Mouse (Mus musculus) forebrain, embryonic 14.5 days (tissue): ENCODE results near the gene Gdpgp1. TPM values are rescaled to one million over a fixed set of nuclear protein-coding genes. Genes with fewer than 3 reads are reported as not detected.

Experiments
- ATAC-seq: fragments of 200-750 bp; cut with Nextera tagmentation; 2 replicates; pipeline ENCODE4 v1.8.0; 2017; ENCODE audit warnings: mild to moderate bottlenecking, moderate library complexity
- DNase-seq: peaks from one replicate; pipeline ENCODE4 v3.0.0-alpha.2; 2015; ENCODE audit warnings: low spot score
- H3K27ac ChIP-seq: fragments of 300-500 bp; sonication (generic); 2 replicates; pipeline ENCODE4 v1.5.1; 2014; ENCODE audit warnings: low read depth, mild to moderate bottlenecking, control low read depth, low read length, moderate library complexity
- H3K27me3 ChIP-seq: fragments of 300-500 bp; sonication (generic); replicated peaks from 2 replicates; pipeline ENCODE4 v1.6.1; 2014; ENCODE audit warnings: low read length, control low read depth, mixed read lengths; ENCODE audit not compliant: control insufficient read depth, insufficient read depth
- H3K36me3 ChIP-seq: fragments of 300-500 bp; sonication (generic); 2 replicates; pipeline ENCODE4 v1.6.1; 2014; ENCODE audit warnings: low read length, control low read depth; ENCODE audit not compliant: control insufficient read depth, insufficient read depth
- H3K4me1 ChIP-seq: fragments of 300-500 bp; sonication (generic); 2 replicates; pipeline ENCODE4 v1.6.1; 2014; ENCODE audit warnings: antibody characterized with exemption, low read length, control low read depth; ENCODE audit not compliant: control insufficient read depth, insufficient read depth
- H3K4me2 ChIP-seq: fragments of 300-500 bp; sonication (generic); 2 replicates; pipeline ENCODE4 v1.6.1; 2014; ENCODE audit warnings: mild to moderate bottlenecking, control low read depth, low read length
- H3K4me3 ChIP-seq: fragments of 300-500 bp; sonication (generic); 2 replicates; pipeline ENCODE4 v1.5.1; 2014; ENCODE audit warnings: low read depth, low read length, control low read depth
- H3K9ac ChIP-seq: fragments of 300-500 bp; sonication (generic); 2 replicates; pipeline ENCODE4 v1.6.1; 2014; ENCODE audit warnings: mild to moderate bottlenecking, low read length, control low read depth, moderate library complexity
- H3K9me3 ChIP-seq: fragments of 300-500 bp; sonication (generic); replicated peaks from 2 replicates; pipeline ENCODE4 v1.6.1; 2016; ENCODE audit warnings: low read length, control low read depth, mixed read lengths; ENCODE audit not compliant: control insufficient read depth
- WGBS: fragments of 180-500 bp; shearing (Covaris S2); extraction: QIAGEN DNeasy Blood & Tissue Kit; methylation state at CpG from one replicate; pipeline ENCODE4 v1.1.7; 2014; 5-methylcytosine and 5-hydroxymethylcytosine counted together
- polyA plus RNA-seq: library from polyadenylated mRNA; unstranded; fragments of >200 nt; fragmentation: Nextera tagmentation; extraction: Ambion mirVana; gene quantifications from 2 replicates; pipeline ENCODE4 v1.2.1, GENCODE M21; 2014

Gene Gdpgp1
- polyA plus RNA-seq, 1 experiment from 2014 or later, result 2.1 TPM

- DNase-seq (no peak), ATAC-seq (no peak)
- H3K9ac ChIP-seq, result peak overlapping the region; percentile 33; the same call in 1 of the 2 replicates
- H3K4me2 ChIP-seq, result peak overlapping the region; percentile 33
- WGBS, result 44% methylated on average over 2 of the region's 2 CpGs
- H3K27ac ChIP-seq, result peak overlapping the region; percentile 80
- no peaks in the 10 kb centered on the region for H3K27me3 ChIP-seq
- H3K4me1 ChIP-seq, result peaks cover 54% of the 10 kb centered on the region
- H3K9me3 ChIP-seq, result no peaks in the 10 kb centered on the region
- H3K4me3 ChIP-seq, result no peak overlapping the region
- no peaks in the 10 kb centered on the region for H3K36me3 ChIP-seq
These were observed 44.0 kb upstream of the Gdpgp1 start for GRCm38 (mm10) chr7:80188579-80189125.

GRCm38 (mm10) chr7:80189147-80189933 is 43.3 kb upstream of the Gdpgp1 start:
- WGBS, result 31% methylated on average over 11 of the region's 11 CpGs
- H3K4me3 ChIP-seq, result peak overlapping the region; percentile 2; the same call in 1 of the 2 replicates
- H3K4me1 ChIP-seq, result peaks cover 60% of the 10 kb centered on the region
- peak overlapping the region; percentile 33; the same call in 1 of the 2 replicates for H3K9ac ChIP-seq
- DNase-seq (peak; percentile 59), ATAC-seq (no peak)
- peak overlapping the region; percentile 33 for H3K4me2 ChIP-seq
- peak overlapping the region; percentile 80 for H3K27ac ChIP-seq
- no peaks in the 10 kb centered on the region for H3K27me3 ChIP-seq
- H3K36me3 ChIP-seq, result no peaks in the 10 kb centered on the region
- no peaks in the 10 kb centered on the region for H3K9me3 ChIP-seq

GRCm38 (mm10) chr7:80191455-80191854 is 41.2 kb upstream of the Gdpgp1 start:
- ATAC-seq (no peak), DNase-seq (peak; percentile 44)
- no peaks in the 10 kb centered on the region for H3K36me3 ChIP-seq
- H3K27ac ChIP-seq, result peak overlapping the region; percentile 88
- H3K27me3 ChIP-seq, result no peaks in the 10 kb centered on the region
- peaks cover 62% of the 10 kb centered on the region for H3K4me1 ChIP-seq
- WGBS, result 18% methylated on average over 5 of the region's 5 CpGs
- H3K9ac ChIP-seq, result peak overlapping the region; percentile 37; the same call in 1 of the 2 replicates
- 0 out of 2 replicates have a peak overlapping the region, but pooled peaks have one; percentile 43 for H3K4me2 ChIP-seq
- H3K9me3 ChIP-seq, result no peaks in the 10 kb centered on the region
- H3K4me3 ChIP-seq, result no peak overlapping the region

- no peaks in the 10 kb centered on the region for H3K27me3 ChIP-seq
- DNase-seq (peak; percentile 96), ATAC-seq (peak; percentile 89)
- peak overlapping the region; percentile 88 for H3K27ac ChIP-seq
- peaks cover 64% of the 10 kb centered on the region for H3K4me1 ChIP-seq
- peak overlapping the region; percentile 49 for H3K9ac ChIP-seq
- H3K4me3 ChIP-seq, result 0 out of 2 replicates have a peak overlapping the region, but pooled peaks have one; percentile 4
- H3K9me3 ChIP-seq, result no peaks in the 10 kb centered on the region
- peak overlapping the region; percentile 43 for H3K4me2 ChIP-seq
- no peaks in the 10 kb centered on the region for H3K36me3 ChIP-seq
- 7% methylated on average over 15 of the region's 16 CpGs for WGBS
These were observed 40.2 kb upstream of the Gdpgp1 start for GRCm38 (mm10) chr7:80192226-80193061.

GRCm38 (mm10) chr7:80193941-80194739 is 38.5 kb upstream of the Gdpgp1 start:
- Histone ChIP-seq H3K27me3 (no peaks in the 10 kb centered on the region), H3K4me1 (peaks cover 53% of the 10 kb centered on the region), H3K4me3 (no peak overlapping the region), H3K27ac (peak overlapping the region; percentile 85), H3K4me2 (0 out of 2 replicates have a peak overlapping the region, but pooled peaks have one; percentile 12), H3K9ac (peak overlapping the region; percentile 30; the same call in 1 of the 2 replicates), H3K36me3 (no peaks in the 10 kb centered on the region), H3K9me3 (no peaks in the 10 kb centered on the region)
- peak; percentile 66 for DNase-seq
- no peak for ATAC-seq
- 49% methylated on average over 13 of the region's 13 CpGs for WGBS

GRCm38 (mm10) chr7:80195146-80195545 is 37.5 kb upstream of the Gdpgp1 start:
- Histone ChIP-seq H3K4me1 (peaks cover 56% of the 10 kb centered on the region), H3K4me2 (no peak overlapping the region), H3K27ac (peak overlapping the region; percentile 21; the same call in 1 of the 2 replicates)

GRCm38 (mm10) chr7:80195576-80196263 is 36.9 kb upstream of the Gdpgp1 start:
- Histone ChIP-seq H3K4me3 (no peak overlapping the region), H3K27ac (no peak overlapping the region), H3K9ac (no peak overlapping the region), H3K4me2 (no peak overlapping the region), H3K36me3 (no peaks in the 10 kb centered on the region), H3K4me1 (peaks cover 55% of the 10 kb centered on the region), H3K9me3 (no peaks in the 10 kb centered on the region), H3K27me3 (no peaks in the 10 kb centered on the region)
- 81% methylated on average over 10 of the region's 11 CpGs for WGBS
- DNase-seq, result no peak
- ATAC-seq, result no peak

More at GRCm38 (mm10) chr7:80195146-80195545, 37.5 kb upstream of the Gdpgp1 start:
- Histone ChIP-seq H3K27me3 (no peaks in the 10 kb centered on the region), H3K36me3 (no peaks in the 10 kb centered on the region), H3K9me3 (no peaks in the 10 kb centered on the region), H3K9ac (no peak overlapping the region), H3K4me3 (no peak overlapping the region)
- WGBS, result 94% methylated on average over 5 of the region's 5 CpGs
- DNase-seq (no peak), ATAC-seq (no peak)
